Mouse (Mus musculus) kidney, postnatal 0 days (tissue): ENCODE measurements at regions not wholly inside any gene's neighbourhood (a gene's known extent, or its start where the extent isn't known, plus 50 kb on each side); places are given as distances from the start of the nearest gene placed in this dataset.

Experiments used
- ATAC-seq: fragments of 200-750 bp; cut with Nextera tagmentation; replicated peaks from 2 replicates; pipeline ENCODE4 v1.8.0; 2017; ENCODE audit warnings: low read depth, moderate number of reproducible peaks, moderate TSS enrichment, moderate library complexity; ENCODE audit not compliant: low FRiP score
- DNase-seq: peaks from one replicate; pipeline ENCODE4 v3.0.0-alpha.2; 2016; ENCODE audit warnings: low spot score
- H3K27ac ChIP-seq: fragments of 300-500 bp; sonication (generic); 2 replicates; pipeline ENCODE4 v1.5.1; 2014; ENCODE audit warnings: mild to moderate bottlenecking
- H3K27me3 ChIP-seq: fragments of 300-500 bp; sonication (generic); 2 replicates; pipeline ENCODE4 v1.6.1; 2014; ENCODE audit warnings: low read length, mixed read lengths; ENCODE audit not compliant: insufficient read depth
- H3K36me3 ChIP-seq: fragments of 300-500 bp; sonication (generic); 2 replicates; pipeline ENCODE4 v1.6.1; 2014; ENCODE audit warnings: low read length, mixed read lengths; ENCODE audit not compliant: insufficient read depth
- H3K4me1 ChIP-seq: fragments of 300-500 bp; sonication (generic); replicated peaks from 2 replicates; pipeline ENCODE4 v1.6.1; 2014; ENCODE audit warnings: antibody characterized with exemption, low read length, mixed read lengths; ENCODE audit not compliant: insufficient read depth
- H3K4me2 ChIP-seq: fragments of 300-500 bp; sonication (generic); 2 replicates; pipeline ENCODE4 v1.6.1; 2014; ENCODE audit warnings: mild to moderate bottlenecking, low read length, moderate library complexity, mixed read lengths
- H3K4me3 ChIP-seq: fragments of 300-500 bp; sonication (generic); replicated peaks from 2 replicates; pipeline ENCODE4 v1.5.1; 2014; ENCODE audit warnings: low read depth, low read length
- H3K9ac ChIP-seq: fragments of 300-500 bp; sonication (generic); 2 replicates; pipeline ENCODE4 v1.6.1; 2014; ENCODE audit warnings: low read depth, low read length
- H3K9me3 ChIP-seq: fragments of 300-500 bp; sonication (generic); replicated peaks from 2 replicates; pipeline ENCODE4 v1.6.1; 2016; ENCODE audit warnings: low read length, inconsistent platforms, mixed read lengths
- CTCF ChIP-seq: IDR thresholded peaks from 2 replicates; pipeline ENCODE4 v1.5.1; 2016; ENCODE audit warnings: antibody characterized with exemption, low read depth, mild to moderate bottlenecking, moderate library complexity
- WGBS: fragments of 180-500 bp; shearing (Covaris S2); extraction: QIAGEN DNeasy Blood & Tissue Kit; methylation state at CpG from one replicate; pipeline ENCODE4 v1.1.7; 2014; 5-methylcytosine and 5-hydroxymethylcytosine counted together

GRCm38 (mm10) chr5:75453757-75454390 is 120.8 kb upstream of the Kit start:
- Histone ChIP-seq H3K4me3 (no peak overlapping the region), H3K27me3 (peaks cover 2% of the 10 kb centered on the region; the same call in 1 of the 2 replicates), H3K27ac (no peak overlapping the region), H3K36me3 (no peaks in the 10 kb centered on the region), H3K4me2 (no peak overlapping the region), H3K4me1 (0 out of 2 replicates have a peak, but pooled peaks cover 4% of the 10 kb centered on the region), H3K9ac (no peak overlapping the region), H3K9me3 (no peaks in the 10 kb centered on the region)
- 75% methylated on average over 9 of the region's 9 CpGs for WGBS
- ATAC-seq (no peak), DNase-seq (no peak)
- no peak for TF ChIP-seq CTCF

GRCm38 (mm10) chr5:75454961-75455541 is 119.7 kb upstream of the Kit start:
- DNase-seq (no peak), ATAC-seq (no peak)
- H3K36me3 ChIP-seq, result no peaks in the 10 kb centered on the region
- no peak overlapping the region for H3K4me2 ChIP-seq
- H3K27ac ChIP-seq, result no peak overlapping the region
- no peak for TF ChIP-seq CTCF
- H3K27me3 ChIP-seq, result peaks cover 1% of the 10 kb centered on the region; the same call in 1 of the 2 replicates
- H3K4me1 ChIP-seq, result 0 out of 2 replicates have a peak, but pooled peaks cover 4% of the 10 kb centered on the region
- H3K4me3 ChIP-seq, result no peak overlapping the region
- no peak overlapping the region for H3K9ac ChIP-seq
- H3K9me3 ChIP-seq, result no peaks in the 10 kb centered on the region
- WGBS, result 56% methylated on average over 16 of the region's 16 CpGs

- 86% methylated on average over 6 of the region's 6 CpGs for WGBS
- ATAC-seq (no peak), DNase-seq (no peak)
- no peak overlapping the region for H3K4me3 ChIP-seq
- H3K9me3 ChIP-seq, result no peaks in the 10 kb centered on the region
- no peak overlapping the region for H3K9ac ChIP-seq
- no peaks in the 10 kb centered on the region for H3K27me3 ChIP-seq
- no peak overlapping the region for H3K27ac ChIP-seq
- TF ChIP-seq CTCF, result no peak
- H3K36me3 ChIP-seq, result no peaks in the 10 kb centered on the region
- no peak overlapping the region for H3K4me2 ChIP-seq
- H3K4me1 ChIP-seq, result no peaks in the 10 kb centered on the region
These were observed 117.3 kb upstream of the Kit start for GRCm38 (mm10) chr5:75457403-75457802.

GRCm38 (mm10) chr5:75458317-75458716 is 116.4 kb upstream of the Kit start:
- no peak for ATAC-seq
- no peaks in the 10 kb centered on the region for H3K4me1 ChIP-seq
- H3K9me3 ChIP-seq, result no peaks in the 10 kb centered on the region
- no peak overlapping the region for H3K9ac ChIP-seq
- H3K27me3 ChIP-seq, result no peaks in the 10 kb centered on the region
- no peaks in the 10 kb centered on the region for H3K36me3 ChIP-seq
- H3K4me2 ChIP-seq, result no peak overlapping the region
- TF ChIP-seq CTCF, result no peak
- H3K27ac ChIP-seq, result no peak overlapping the region
- WGBS, result 91% methylated on average over 7 of the region's 7 CpGs
- no peak overlapping the region for H3K4me3 ChIP-seq
- no peak for DNase-seq

GRCm38 (mm10) chr5:75459758-75460354 is 114.9 kb upstream of the Kit start:
- WGBS, result 64% methylated on average over 3 of the region's 3 CpGs
- H3K36me3 ChIP-seq, result no peaks in the 10 kb centered on the region
- ATAC-seq (no peak), DNase-seq (no peak)
- H3K9ac ChIP-seq, result no peak overlapping the region
- H3K27me3 ChIP-seq, result no peaks in the 10 kb centered on the region
- TF ChIP-seq CTCF, result no peak
- no peak overlapping the region for H3K4me2 ChIP-seq
- H3K4me3 ChIP-seq, result no peak overlapping the region
- H3K4me1 ChIP-seq, result no peaks in the 10 kb centered on the region
- H3K27ac ChIP-seq, result no peak overlapping the region
- H3K9me3 ChIP-seq, result no peaks in the 10 kb centered on the region

- Histone ChIP-seq H3K9ac (no peak overlapping the region), H3K9me3 (no peaks in the 10 kb centered on the region), H3K4me3 (no peak overlapping the region), H3K4me1 (no peaks in the 10 kb centered on the region), H3K27me3 (no peaks in the 10 kb centered on the region), H3K36me3 (no peaks in the 10 kb centered on the region), H3K4me2 (no peak overlapping the region), H3K27ac (no peak overlapping the region)
- no peak for DNase-seq
- no peak for TF ChIP-seq CTCF
- WGBS, result 84% methylated on average over 9 of the region's 9 CpGs
- no peak for ATAC-seq
These were observed 114.2 kb upstream of the Kit start for GRCm38 (mm10) chr5:75460414-75461025.
